Mouse (Mus musculus) adrenal gland, postnatal 25 days (tissue): ENCODE measurements around the gene Dbr1. TPM values are rescaled to one million over a fixed set of nuclear protein-coding genes. Genes with fewer than 3 reads are reported as not detected.
"Not testable (repeated sequence)": the region's sequence is repeated elsewhere in the genome, so short reads cannot be mapped to it uniquely, and the experiment has no call there.

Experiments
- DNase-seq: peaks from one replicate; pipeline ENCODE4 v3.0.0; 2021; ENCODE audit warnings: mixed read lengths
- long read RNA-seq: library from polyadenylated mRNA; stranded (forward); transcript quantifications from one replicate; pipeline ENCODE4 v2.0.0, GENCODE M21; 2021
- total RNA-seq: library from RNA; stranded (reverse); gene quantifications from 2 replicates; pipeline ENCODE4 v1.2.3, GENCODE M21; 2021

Gene Dbr1
- 15.1 and 16.4 TPM in 2 replicates for total RNA-seq
- long read RNA-seq, transcript Dbr1-201 (8 exons, 2,261 nt) = major isoform, 17 of 23 reads
- long read RNA-seq, partial matches to known transcripts = 4 of 23 reads
- long read RNA-seq, other reads (novel, unspliced or antisense) = 2 of 23 reads

DNA sequence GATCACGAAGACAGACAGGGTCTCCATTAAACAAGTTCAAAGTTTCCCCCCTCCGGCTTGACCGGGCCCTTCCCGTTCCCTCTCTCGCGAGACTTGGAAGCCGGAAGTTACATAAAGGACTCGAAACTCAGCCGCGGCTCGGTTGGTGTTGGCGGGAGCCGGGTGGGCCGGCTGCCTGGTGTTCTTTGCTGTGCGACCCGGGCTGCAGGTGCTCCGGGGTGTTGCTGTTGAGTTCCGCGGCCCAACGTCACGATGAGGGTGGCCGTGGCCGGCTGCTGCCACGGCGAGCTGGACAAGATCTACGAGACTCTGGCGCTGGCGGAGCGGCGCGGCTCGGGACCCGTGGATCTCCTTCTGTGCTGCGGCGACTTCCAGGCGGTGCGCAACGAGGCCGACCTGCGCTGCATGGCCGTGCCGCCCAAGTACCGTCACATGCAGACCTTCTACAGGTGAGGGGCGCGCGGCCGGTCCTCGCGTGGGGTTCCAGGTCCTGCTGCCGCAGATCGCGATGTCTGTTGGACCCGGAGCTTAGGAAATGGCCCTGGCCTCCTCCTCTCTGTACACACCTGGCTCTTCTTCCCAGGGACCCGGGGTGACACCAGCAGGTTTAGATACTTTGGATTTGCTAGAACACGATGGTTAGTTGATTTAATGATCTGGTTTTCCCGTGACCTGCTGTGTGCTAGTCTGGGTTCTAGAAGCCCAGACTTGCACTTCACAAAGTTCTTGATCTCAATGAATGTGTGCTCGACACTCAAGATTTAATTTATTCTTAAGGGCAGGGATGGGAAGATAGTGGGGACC lies at the start of gene Dbr1:
Gene Dbr1 (plus strand): TSS at position 123 of the 804 bp plus-strand sequence.
- DNase-seq = peak; percentile 91

DNA sequence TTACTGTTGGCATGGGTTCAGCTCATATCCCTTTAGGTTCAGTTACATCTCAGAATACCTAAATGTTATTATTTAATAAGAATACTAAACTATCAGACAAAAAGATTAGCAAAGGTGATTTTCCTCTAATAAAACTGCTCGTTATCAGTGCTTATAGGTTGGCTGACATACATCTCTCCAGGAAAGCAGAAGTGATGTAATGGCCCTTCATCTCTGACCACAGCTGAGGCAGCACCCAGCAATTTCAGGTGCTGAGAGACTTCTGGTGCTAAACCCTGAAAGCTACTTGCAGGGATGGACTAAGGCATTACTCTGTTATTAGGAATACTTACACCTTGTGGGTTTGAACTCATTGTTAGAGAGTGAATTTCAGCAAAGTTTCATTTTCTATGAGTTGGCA lies 43.7 kb upstream of the Dbr1 start:
- no peak for DNase-seq

- no peak for DNase-seq
Measured at GRCm38 (mm10) chr9:99546259-99546658, 29.3 kb upstream of the Dbr1 start.

DNA sequence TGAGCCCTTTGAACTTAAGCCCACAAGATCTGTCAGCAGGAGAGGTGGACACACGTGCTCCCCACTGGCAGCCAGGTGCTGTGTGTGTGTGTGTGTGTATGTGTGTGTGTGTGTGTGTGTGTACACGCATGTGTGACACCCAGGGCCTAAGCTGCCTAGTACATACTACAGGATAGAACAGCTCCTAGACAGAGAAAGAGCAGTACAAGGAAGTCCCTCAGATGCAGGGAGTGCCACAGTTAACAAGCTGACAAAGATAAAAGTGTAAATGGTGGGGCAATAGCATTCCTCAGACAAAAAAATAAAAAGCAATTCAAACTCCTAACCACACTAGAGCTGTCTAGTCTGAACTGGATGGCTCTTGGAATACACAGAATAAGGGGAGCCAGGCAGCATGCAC lies 23.5 kb upstream of the Dbr1 start:
- DNase-seq = no peak

- no peak for DNase-seq
Measured at GRCm38 (mm10) chr9:99553049-99553448, 22.6 kb upstream of the Dbr1 start.

DNA sequence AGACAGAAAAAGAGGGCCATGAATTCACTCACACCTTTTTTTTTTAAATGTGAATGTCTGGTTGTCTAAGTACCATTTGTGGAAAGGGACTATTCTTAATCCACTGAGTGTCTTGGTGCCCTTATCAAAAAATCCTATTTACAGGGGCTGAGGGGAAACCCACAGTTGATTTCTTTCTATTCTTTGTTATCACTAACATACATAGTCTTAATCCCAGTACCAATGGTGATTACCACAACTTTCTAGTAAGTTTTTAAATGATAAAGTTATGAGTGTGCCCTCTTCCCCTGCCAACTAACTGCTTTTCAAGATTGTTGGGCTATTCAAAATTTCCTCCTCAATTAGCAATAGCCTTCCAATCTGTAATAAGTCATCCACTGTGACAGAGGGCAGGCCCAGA lies 21.5 kb upstream of the Dbr1 start:
- DNase-seq = no peak

- no peak for DNase-seq
Measured at GRCm38 (mm10) chr9:99555253-99555652, 20.3 kb upstream of the Dbr1 start.

DNA sequence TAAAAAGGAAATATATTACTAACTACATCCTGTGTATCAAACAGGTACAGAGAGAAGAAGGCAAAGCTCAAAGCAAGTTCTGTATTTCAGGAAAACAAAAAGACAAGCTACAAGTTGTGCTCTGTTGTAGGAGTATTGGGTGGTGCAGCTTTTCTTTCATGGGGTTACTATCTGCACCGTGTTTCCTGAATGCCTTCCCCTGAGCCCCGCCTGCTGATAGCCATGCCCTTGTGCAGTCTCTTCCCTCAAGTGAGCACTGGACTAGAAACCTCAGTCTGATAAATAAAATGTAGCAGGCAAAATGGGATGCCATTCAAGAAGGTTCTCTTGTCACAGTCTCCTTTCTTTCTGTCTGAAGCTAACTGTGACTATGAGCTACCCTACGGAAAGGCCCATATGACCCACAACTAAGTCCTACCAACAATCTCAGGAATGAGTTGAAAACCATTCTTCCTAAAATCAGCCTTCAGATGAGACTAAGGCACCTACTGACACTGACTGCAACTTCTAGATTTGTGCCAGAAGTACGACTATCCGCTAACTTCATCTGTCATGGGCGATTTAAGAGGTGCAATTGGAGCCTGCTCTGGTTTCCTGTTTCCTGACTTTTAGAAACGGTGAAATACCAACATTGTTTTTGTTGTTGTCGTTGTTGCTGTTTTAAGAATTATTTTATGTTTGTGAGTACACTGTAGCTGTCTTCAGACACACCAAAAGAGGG lies 17.9 kb upstream of the Dbr1 start:
- no peak for DNase-seq

- DNase-seq = no peak
Measured at GRCm38 (mm10) chr9:99558824-99559556, 16.6 kb upstream of the Dbr1 start.

DNA sequence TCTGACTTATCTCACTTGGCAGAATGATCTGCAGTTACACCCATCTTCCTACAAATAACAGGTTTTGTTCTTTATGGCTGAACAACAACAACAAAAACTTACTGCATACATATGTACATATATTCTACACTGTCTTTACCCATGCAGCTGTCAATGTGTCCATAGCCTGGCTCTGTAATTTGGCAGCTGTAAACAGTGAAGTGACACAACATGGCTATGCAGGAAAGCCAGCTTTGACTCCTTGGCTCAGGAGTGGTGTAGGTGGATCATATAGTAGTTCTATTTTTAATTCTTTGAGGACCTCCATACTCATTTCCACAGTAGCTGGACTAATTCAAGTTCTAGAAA lies 16.1 kb upstream of the Dbr1 start:
- no peak for DNase-seq

DNA sequence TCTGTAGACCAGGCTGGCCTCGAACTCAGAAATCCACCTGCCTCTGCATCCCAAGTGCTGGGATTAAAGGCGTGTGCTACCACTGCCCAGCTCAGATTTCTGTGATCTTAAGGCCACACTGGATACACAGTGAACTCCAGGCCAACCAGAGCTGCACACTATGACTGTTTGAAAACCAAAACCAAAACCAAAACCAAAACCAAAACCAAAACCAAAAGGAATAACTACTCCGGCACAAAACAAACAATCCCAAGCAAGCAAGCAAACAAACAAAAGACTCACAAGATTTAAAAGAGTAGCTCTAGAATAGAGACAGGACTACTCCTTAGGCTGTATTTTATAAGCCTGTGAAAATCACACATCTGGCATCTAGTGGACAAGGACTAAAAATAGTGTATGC lies 15.2 kb upstream of the Dbr1 start:
- DNase-seq = no peak

DNA sequence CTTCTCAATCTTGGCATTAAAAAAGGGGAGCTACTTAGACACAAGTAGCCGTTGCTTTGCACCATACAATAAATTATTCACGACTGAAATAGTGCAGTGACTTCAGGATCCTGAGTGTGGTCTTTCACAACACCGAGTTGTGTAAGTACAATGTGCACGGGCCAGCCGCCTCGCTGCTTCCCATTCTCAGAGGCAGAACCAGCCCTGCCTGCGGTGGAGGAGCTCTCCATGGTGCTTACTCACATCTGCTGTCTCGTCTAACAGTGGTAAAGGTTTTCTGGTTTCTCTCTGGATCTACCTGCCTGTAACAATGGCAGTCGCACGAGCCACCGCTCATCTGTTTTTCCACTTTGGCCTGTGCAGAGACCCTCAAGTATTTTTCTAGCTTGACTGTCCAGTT lies 11.9 kb upstream of the Dbr1 start:
- peak; percentile 77 for DNase-seq

DNA sequence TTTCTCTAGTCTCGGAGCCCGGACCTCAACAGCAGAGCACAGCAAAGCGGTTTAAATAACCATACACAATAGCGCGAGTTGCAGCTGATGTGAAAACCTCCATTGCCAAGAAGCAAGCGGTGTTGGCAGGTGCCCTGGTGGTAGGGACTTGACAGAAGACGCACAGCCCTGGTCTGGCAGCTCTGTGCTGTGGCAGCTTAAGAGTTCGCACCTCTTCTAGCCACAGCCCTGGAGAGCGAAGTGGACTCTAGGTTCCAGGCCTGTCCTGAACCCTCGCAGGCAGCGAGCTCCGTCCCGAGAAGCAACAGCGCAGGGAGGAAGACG lies 7.6 kb upstream of the Dbr1 start:
- DNase-seq = no peak

DNA sequence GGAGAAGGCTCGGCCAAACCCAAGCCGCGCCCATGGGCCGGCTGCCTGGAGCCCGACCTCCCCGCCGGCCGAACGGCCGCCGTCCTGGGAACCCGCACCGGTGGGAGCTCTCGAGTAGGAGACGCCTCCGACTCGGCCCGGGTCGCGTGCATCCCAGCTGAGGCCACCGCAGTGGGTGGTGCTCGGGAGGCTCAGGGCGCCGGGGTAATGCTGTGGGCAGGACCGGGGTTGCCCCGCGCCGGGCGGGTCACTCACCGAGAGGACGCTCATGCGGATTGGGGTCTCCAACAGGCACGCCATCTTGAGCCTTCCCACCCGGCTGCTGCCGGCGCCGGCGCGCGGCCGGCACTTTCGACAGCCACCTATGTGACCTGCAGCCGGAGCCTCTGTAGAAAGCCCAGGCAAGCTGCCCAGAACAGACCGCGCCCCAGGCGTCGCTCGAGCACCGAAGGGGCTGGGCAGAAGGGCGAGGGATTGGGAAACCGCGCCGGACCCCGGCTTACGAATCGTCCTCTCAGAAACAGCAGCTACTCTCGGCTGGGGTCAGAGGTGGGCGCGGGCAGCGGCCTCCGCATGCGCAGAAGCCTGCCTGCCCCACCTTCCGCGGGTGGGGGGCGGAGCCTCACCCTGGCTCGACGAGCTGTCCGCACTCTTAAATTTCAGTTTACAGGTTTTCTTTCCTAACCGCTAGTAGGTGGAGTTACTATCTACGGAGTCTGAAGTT lies 7.1 kb upstream of the Dbr1 start, which contains the start of gene Armc8:
Gene Armc8 (minus strand): TSS at position 553 of the 724 bp plus-strand sequence.
- DNase-seq = peak; percentile 93

GRCm38 (mm10) chr9:99569071-99569397 lies 6.6 kb upstream of the Dbr1 start:
- no peak for DNase-seq

- DNase-seq = peak; percentile 18
Measured at GRCm38 (mm10) chr9:99580655-99581054, 5.1 kb downstream of the Dbr1 start.

DNA sequence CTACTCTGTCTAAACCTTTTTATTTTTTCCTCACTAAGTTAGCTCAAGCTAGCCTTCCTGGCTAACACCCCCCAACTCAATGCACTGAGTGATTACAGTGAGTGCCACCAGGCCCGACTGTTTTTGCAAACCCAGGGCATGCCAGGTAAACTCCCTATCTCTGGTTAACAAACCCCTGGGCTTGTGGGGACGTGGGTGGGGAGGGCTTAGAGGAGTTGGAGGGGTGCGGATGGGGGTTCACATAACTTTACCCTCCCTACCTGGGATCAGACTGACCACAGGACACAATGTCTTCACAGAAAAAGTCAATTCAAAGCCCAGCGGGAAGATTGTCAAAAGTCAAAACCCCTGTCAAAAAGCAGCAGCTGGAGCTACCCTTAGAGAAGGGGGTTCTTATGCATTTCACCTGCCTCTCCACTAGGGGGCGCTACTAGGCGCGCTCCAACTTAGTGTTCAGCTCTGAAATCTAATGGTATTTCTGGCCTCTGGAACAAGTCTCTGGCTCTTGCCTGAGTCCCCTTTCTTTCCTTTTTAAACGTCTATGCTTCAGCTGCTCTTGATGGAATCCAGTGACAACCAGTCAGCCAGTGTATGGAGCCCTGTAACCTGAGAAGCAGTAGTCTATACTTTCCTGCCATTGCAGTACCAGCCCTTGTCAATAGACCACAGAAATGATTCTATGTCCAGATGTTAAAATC lies 12.1 kb downstream of the Dbr1 start:
- DNase-seq = peak; percentile 72

DNA sequence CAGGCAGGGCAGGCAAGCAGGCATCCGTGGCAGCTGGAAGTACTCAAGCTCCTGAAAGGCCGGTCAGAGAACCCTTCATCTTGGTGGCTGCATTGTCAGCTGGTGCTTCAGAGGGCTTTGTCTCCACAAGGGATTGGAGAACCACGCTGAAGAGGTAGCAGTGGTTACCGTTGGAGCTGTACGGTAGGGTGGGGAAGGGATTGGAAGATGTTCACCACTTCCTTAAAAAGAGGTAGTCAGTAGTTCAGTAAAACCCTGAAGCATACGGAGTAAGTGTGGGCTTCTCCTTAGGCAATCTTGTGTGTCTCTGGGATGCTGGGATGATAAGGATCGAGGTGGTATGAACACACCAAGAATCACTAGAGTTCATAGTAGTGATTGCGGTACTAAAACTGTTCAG lies 15.5 kb downstream of the Dbr1 start:
- DNase-seq = no peak

DNA sequence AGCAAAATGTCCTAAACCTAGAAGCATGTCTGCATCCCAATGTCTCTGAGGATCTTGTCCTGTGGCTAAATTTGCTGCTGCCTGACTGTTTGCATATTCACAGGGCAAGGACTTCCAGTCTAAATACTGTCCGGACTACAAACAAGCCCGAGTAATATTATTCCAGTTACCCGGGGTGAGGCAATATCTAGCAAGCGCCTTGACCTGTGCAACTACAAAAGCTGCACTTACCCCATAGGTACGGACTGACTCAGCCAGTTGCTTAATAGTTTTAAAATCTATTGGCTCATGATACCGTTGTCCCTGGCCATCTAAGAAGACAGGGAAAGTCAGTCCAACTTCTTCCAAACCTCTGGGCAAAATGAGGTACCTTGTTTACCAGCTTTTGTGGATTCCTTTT lies 23.5 kb downstream of the Dbr1 start:
- not testable (repeated sequence) for DNase-seq

DNA sequence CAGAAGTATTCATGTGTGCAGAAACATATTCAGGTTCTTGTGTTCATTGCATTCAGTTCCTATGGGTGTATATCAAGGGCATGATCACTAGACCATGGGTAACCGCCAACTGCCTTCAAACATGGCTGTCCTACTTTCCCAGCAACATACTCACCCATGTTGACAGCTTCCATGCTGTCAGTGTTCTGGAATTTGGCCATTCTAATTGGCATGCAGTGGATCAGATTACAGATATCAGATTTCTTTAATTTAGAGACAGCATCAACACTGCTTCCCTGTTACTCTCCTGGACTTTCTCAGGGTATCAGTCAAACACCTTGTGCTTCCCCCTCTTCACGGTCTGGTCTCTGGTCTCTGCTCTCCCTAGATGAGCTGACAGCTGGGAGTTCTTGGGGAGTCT lies 28.0 kb downstream of the Dbr1 start:
- DNase-seq = no peak

- DNase-seq = no peak
Measured at GRCm38 (mm10) chr9:99612202-99612601, 36.6 kb downstream of the Dbr1 start, which contains the start of gene A4gnt. Gene A4gnt, plus strand, starts transcription at chr9:99612502.

DNA sequence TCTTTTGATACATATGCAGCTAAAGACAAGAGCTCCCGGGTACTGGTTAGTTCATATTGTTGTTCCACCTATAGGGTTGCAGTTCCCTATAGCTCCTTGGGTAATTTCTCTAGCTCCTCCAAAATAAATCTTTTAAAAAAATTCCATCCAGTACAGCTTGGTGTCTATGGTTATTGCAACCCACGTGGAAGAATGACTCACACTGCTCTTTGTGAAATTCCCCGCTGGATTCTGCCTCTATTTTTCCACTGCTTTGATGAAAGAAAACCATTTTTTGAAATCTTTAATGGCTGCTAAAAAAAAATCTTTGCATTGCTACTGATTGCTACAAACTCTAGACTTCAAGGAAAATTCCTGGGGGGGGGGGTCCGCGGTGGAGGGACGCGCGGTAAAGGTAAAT lies 44.1 kb downstream of the Dbr1 start:
- no peak for DNase-seq
